Mouse (Mus musculus): Measurements from ENCODE around the gene Ctu1. TPM values are rescaled to one million over a fixed set of nuclear protein-coding genes. Genes with fewer than 3 reads are reported as not detected.
"Not testable (repeated sequence)": the region's sequence is repeated elsewhere in the genome, so short reads cannot be mapped to it uniquely, and the experiment has no call there.

The Ctu1 gene
- total RNA-seq, 2 experiments from 2014 or later, result 11.2 to 14.6 TPM

DNA sequence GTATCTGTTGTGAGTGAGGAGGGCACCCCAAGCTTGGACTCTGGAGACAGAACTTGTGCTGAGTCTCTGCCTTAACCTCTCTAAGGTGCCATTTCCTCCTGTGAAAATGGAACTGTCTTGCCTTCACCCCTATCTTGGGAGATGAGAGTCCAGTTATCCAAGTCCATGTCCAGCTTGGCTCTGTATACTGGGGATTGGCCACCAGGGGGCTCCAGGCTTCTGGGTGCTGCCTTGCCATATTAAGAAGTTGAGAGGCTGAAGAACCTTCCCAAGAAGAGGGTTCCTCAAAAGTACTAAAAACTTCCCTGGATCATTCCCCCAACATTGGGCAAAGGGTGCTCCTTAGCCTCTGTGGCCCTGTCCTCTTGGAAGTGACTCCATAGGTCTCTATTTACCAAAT is 6.7 kb downstream of the Ctu1 start:
- DNase-seq, result peak; percentile 56 to 75

DNA sequence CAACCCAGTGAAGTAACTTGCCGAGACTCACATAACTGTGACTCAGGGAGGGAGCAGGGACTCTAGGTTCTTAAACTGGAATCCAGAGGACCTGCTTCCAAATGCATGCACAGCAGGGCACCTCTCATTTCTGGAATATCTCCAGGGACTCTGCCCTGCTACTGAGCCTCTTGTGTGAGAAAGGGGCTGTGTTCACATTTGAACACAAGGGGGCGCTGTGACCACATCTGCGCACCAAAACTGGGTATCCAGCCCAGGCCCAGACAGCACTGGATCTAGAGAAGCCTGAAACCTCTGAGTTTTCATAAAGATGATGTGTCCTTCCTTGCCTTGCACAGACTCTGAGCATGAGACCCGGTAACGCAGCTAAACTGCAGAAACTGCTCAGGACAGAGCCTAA is 9.1 kb downstream of the Ctu1 start:
- DNase-seq, result peak; percentile 64 to 74

DNA sequence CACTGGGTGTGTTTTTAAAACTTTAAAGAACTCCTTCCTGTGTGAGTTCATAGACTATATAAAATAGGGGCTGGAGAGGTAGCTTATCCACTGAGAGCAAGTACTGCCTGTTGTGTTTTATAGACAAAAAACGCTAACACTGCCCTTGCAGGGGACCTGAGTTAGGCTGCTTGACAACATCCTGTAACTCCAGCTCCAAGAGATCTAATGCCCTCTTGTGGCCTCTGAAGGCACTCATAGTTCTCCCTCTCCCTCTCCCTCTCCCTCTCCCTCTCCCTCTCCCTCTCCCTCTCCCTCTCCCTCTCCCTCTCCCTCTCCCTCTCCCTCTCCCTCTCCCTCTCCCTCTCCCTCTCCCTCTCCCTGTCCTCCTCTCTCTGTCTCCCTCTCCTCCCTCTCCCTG is 10.7 kb downstream of the Ctu1 start:
- DNase-seq, result not testable (repeated sequence)

DNA sequence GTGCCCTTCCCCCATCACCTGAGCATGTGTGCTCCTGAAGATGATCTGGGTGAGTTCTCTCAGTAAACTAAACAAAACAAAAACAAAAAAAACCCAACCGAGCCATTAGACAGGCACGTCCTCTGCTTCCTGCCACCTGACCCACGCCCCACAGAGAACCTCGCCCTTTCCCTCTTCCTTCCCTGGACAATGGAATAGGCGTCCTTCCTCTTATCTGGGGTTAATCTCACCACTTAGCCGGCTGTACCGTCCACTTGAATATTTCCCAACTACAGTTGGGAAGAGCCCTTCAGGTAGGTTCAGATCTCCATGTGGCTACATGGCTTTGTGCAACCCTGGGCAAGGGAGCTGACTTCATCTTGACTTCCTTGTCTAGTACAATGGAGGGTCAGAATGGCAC is 13.3 kb downstream of the Ctu1 start:
- DNase-seq, result no peak

DNA sequence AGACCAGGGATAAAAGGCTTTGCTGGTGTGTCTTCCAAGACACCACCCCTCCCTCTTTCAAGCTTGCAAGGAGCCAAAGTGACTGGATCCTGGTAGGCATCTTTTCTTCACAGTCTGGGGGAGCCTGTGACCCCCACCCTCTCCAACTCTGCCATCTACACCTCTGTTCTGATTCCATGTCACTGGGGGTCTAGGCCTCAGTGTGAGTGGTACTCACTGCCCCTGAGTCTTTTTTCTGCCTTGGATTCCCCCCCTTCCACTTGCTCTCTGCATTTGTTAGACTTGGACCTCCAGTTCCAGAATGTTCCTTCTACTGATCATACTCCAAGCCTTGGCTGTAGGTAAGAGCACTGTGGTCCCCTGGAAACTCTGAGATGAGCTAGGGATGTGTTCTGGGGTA is 18.3 kb downstream of the Ctu1 start, which contains the start of gene Klk14:
TSS of gene Klk14 (plus strand) at position 301 of the 400 bp plus-strand sequence.
- DNase-seq, result no peak

DNA sequence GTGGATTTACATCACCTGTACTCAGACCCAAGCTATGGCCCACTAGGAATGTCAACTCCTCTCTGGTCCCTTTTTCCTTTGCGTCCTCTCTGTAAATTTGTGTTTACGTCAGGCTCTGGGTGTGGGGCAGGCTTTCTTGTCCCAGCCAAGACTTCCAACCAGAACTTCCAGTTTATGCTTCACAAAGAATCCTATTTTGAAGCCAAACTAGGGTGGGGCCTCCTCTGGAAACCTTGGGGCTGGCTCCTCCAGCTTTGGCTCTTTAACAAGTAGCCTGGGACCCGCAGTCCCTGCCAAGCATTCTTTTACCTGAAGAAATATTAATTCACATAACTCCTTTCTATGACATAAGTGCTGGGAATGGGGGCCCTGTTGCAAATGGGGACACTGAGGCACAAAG is 38.2 kb downstream of the Ctu1 start:
- DNase-seq, result no peak

DNA sequence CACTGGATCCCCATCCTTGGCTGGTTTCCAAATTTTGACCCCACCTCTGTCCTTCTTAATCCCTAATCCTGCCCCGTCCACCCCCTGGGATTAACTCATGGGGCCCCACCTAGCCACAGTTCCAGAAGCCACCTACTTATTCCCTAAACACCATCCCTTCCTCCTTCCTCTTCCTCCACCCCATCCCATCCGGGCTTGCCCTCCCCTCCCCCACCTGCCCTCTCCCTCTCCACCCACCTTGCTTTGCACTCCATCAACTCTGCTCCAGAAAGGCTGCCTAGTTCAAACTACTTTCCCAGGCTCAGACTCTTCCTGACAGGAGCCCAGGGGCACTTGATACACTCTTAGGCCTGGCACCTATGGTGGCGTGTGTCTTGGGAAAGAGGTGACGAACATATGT is 40.5 kb downstream of the Ctu1 start, which contains the start of gene Klk13:
TSS of gene Klk13 (plus strand) at position 301 of the 400 bp plus-strand sequence.
- no peak for DNase-seq

DNA sequence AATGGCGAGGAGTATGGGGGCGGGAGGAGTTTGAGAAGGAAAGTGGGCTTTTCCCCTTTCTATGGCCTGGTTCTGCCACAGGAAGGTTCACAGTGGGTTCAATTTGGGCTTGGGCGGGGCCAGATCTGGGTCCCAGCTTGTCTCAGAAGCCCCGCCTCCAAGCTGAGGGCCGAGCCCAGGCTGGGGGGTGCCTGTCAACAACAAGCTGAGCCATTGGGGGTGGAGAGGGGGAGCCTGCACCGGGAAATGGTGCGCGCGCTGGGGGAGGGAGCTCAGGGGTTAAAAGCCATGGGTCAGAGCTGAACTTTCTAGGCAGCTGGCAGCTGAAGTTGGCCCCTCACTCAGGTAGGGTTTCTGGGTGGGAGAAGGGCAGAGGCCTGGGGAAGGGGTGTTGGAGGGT is 41.1 kb downstream of the Ctu1 start:
- DNase-seq, result no peak

DNA sequence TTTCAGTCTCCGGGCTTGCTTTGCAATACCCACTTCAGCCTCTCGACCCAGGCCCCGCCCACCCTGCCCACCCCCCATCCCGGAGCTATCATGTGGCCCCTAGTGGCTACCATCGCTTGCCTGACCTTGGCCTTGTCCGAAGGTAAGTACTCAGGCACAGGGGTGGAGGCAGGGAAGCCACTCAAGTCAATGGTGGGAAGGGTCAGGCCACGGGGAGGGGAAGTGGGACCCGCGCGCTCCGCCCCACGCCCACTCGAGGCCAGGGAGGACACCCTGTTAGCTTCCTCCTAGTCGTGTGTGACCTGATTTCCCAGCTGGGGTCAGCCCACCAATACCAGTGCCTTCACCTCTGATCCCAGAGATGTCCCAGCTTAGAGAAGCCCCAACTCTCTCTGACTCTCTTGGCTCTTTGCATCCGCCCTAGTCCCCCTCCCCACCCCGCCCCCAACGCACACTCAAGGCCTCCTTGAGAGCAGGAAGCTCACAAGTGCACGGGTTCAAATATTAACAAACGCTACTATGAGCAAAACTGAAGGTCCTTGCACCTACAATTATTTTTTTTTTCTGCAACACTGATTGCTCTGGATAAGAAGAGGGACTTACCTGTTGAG is 42.0 kb downstream of the Ctu1 start:
- no peak for DNase-seq

Other genes starting within 250 kb of the Ctu1 start
- gene Lim2, start 244.3 kb upstream of the Ctu1 start, total RNA-seq (2021), result not detected
- gene Nkg7, start 234.9 kb upstream of the Ctu1 start, total RNA-seq (2021), result under 1 TPM in 1 of 2 experiments, not detected in 1; 0.50 TPM
- gene Cldnd2, start 231.2 kb upstream of the Ctu1 start, total RNA-seq (2021), result not detected
- gene Etfb, start 227.9 kb upstream of the Ctu1 start, total RNA-seq (2021), result 100 to 1,000 TPM; 504 to 548 TPM
- gene Gm45233, start 227.9 kb upstream of the Ctu1 start, total RNA-seq (2021), result 1 to 10 TPM in 1 of 2 experiments, not detected in 1; 1.2 TPM
- 1 to 10 TPM; 1.5 to 1.7 TPM for gene Vsig10l, start 208.9 kb upstream of the Ctu1 start, total RNA-seq (2021)
- gene Iglon5, start 181.9 kb upstream of the Ctu1 start, total RNA-seq (2021), result 1 to 10 TPM; 1.3 to 1.5 TPM
- gene 4931406B18Rik, start 166.1 kb upstream of the Ctu1 start, total RNA-seq (2021), result not detected
- gene Cd33, start 127.6 kb upstream of the Ctu1 start, total RNA-seq (2021), result 1 to 10 TPM; 2.2 to 3.7 TPM
- gene Zfp658, start 109.8 kb upstream of the Ctu1 start, total RNA-seq (2021), result 1 to 10 TPM; 2.5 to 2.6 TPM
- 10 to 100 TPM; 16.4 to 19.9 TPM for gene Zfp719, start 92.4 kb upstream of the Ctu1 start, total RNA-seq (2021)
- gene Zfp819, start 64.8 kb upstream of the Ctu1 start, total RNA-seq (2021), result under 1 TPM in 1 of 2 experiments, not detected in 1; 0.26 TPM
- gene Ceacam18, start 37.3 kb upstream of the Ctu1 start, total RNA-seq (2021), result not detected
- 1 to 10 TPM; 2.4 to 3.6 TPM for gene Siglece, start 11.9 kb upstream of the Ctu1 start, total RNA-seq (2021)
- not detected for gene Klk14, start 18.4 kb downstream of the Ctu1 start, total RNA-seq (2021)
- not detected for gene Klk13, start 40.6 kb downstream of the Ctu1 start, total RNA-seq (2021)
- not detected for gene Klk12, start 96.9 kb downstream of the Ctu1 start, total RNA-seq (2021)
- gene Klk11, start 102.6 kb downstream of the Ctu1 start, total RNA-seq (2021), result not detected
- under 1 TPM; 0.23 to 0.33 TPM for gene Klk10, start 109.0 kb downstream of the Ctu1 start, total RNA-seq (2021)
- not detected for gene Klk9, start 119.9 kb downstream of the Ctu1 start, total RNA-seq (2021)
- gene Klk8, start 125.6 kb downstream of the Ctu1 start, total RNA-seq (2021), result 1 to 10 TPM; 1.1 to 2.3 TPM
- not detected for gene Klk7, start 139.3 kb downstream of the Ctu1 start, total RNA-seq (2021)
- not detected for gene Klk6, start 152.5 kb downstream of the Ctu1 start, total RNA-seq (2021)
- gene Klk5, start 170.0 kb downstream of the Ctu1 start, total RNA-seq (2021), result not detected
- not detected for gene Klk4, start 209.1 kb downstream of the Ctu1 start, total RNA-seq (2021)